Mouse (Mus musculus) hindbrain, postnatal 0 days (tissue): ENCODE results near the gene Inpp5a. TPM values are rescaled to one million over a fixed set of nuclear protein-coding genes. Genes with fewer than 3 reads are reported as not detected.
A peak's percentile ranks its signal among the peaks of the same experiment; 100 is the strongest.

Experiments
- ATAC-seq: fragments of 200-750 bp; cut with Nextera tagmentation; 2 replicates; pipeline ENCODE4 v1.8.0; 2017; ENCODE audit warnings: mild to moderate bottlenecking, moderate TSS enrichment, moderate library complexity
- DNase-seq: peaks from one replicate; pipeline ENCODE4 v3.0.0-alpha.2; 2015; ENCODE audit warnings: low spot score
- H3K27ac ChIP-seq: fragments of 300-500 bp; sonication (generic); 2 replicates; pipeline ENCODE4 v1.5.1; 2014; ENCODE audit warnings: mild to moderate bottlenecking
- H3K27me3 ChIP-seq: fragments of 300-500 bp; sonication (generic); 2 replicates; pipeline ENCODE4 v1.6.1; 2014; ENCODE audit warnings: low read length, mixed read lengths; ENCODE audit not compliant: insufficient read depth
- H3K36me3 ChIP-seq: fragments of 300-500 bp; sonication (generic); 2 replicates; pipeline ENCODE4 v1.6.1; 2014; ENCODE audit warnings: low read length, mixed read lengths; ENCODE audit not compliant: insufficient read depth
- H3K4me1 ChIP-seq: fragments of 300-500 bp; sonication (generic); 2 replicates; pipeline ENCODE4 v1.6.1; 2014; ENCODE audit warnings: antibody characterized with exemption, low read length, mixed read lengths; ENCODE audit not compliant: insufficient read depth
- H3K4me2 ChIP-seq: fragments of 300-500 bp; sonication (generic); 2 replicates; pipeline ENCODE4 v1.6.1; 2014; ENCODE audit warnings: low read depth, mild to moderate bottlenecking, low read length, moderate library complexity, mixed read lengths
- H3K4me3 ChIP-seq: fragments of 300-500 bp; sonication (generic); 2 replicates; pipeline ENCODE4 v1.5.1; 2014; ENCODE audit warnings: low read length
- H3K9ac ChIP-seq: fragments of 300-500 bp; sonication (generic); replicated peaks from 2 replicates; pipeline ENCODE4 v1.6.1; 2014; ENCODE audit warnings: mild to moderate bottlenecking, low read length, moderate library complexity, mixed read lengths
- H3K9me3 ChIP-seq: fragments of 300-500 bp; sonication (generic); 2 replicates; pipeline ENCODE4 v1.6.1; 2016; ENCODE audit warnings: low read length, mixed read lengths
- CTCF ChIP-seq: IDR thresholded peaks from 2 replicates; pipeline ENCODE4 v1.5.1; 2016; ENCODE audit warnings: antibody characterized with exemption, control low read depth, low read depth
- WGBS: fragments of 180-500 bp; shearing (Covaris S2); extraction: QIAGEN DNeasy Blood & Tissue Kit; methylation state at CpG from one replicate; pipeline ENCODE4 v1.1.7; 2014; 5-methylcytosine and 5-hydroxymethylcytosine counted together
- polyA plus RNA-seq: library from polyadenylated mRNA; unstranded; fragments of >200 nt; fragmentation: Nextera tagmentation; extraction: Ambion mirVana; gene quantifications from 2 replicates; pipeline ENCODE4 v1.2.1, GENCODE M21; 2015
- total RNA-seq: library from RNA; depleted of rRNA; stranded (reverse); fragments of >200 nt; gene quantifications from 2 replicates; pipeline ENCODE4 v1.2.3, GENCODE M21; 2014

Inpp5a gene
- total and polyA plus RNA-seq, 2 experiments from 2014 or later = 16.6 to 23.6 TPM

DNA sequence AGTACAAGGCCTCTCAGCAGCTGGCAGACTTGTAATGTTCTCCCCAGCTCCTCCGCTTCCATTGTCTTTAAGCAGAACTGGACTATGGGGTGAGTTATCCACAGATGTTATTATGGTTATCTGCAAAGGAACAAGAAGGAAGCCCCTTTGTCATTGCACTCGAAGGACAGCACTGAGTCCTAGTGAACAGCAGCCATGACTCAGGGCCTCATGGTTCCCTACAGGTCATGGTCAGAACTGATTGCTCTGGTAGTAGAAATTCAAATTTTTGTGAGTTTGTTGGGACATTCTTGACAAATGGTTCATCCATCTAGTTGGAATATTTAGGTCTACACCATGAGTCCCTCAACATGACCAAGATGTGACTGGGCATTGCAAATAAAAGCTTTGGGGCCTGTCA lies 81.6 kb downstream of the Inpp5a start:
- Histone ChIP-seq H3K4me3 (no peak overlapping the region), H3K9me3 (no peaks in the 10 kb centered on the region), H3K9ac (no peak overlapping the region), H3K27ac (no peak overlapping the region), H3K4me2 (no peak overlapping the region), H3K36me3 (no peaks in the 10 kb centered on the region), H3K4me1 (peaks cover 22% of the 10 kb centered on the region), H3K27me3 (no peaks in the 10 kb centered on the region)
- no peak for DNase-seq
- peak; percentile 5; the same call in 1 of the 2 replicates for TF ChIP-seq CTCF
- no peak for ATAC-seq
- WGBS = 87% methylated on average over 2 of the region's 2 CpGs

DNA sequence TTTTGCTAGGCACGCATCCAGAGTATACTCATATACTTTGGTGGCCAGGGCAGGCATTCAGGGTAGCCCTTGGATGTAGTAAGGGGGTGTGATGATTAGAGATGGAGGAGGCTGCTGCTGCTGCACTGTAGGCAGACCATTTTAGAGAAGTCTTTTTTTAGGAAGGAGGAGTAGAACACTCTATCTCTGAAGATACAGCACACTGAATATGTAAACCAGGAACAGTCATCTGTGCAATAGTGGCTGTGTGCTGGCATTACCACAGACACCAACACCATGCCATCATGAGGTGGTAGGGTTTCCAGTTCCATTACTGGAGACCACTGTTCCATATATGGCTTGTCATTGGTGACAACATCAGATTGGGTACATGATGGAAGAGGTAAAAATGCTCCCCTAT lies 83.1 kb downstream of the Inpp5a start:
- WGBS = 55% methylated on average over 1 of the region's 1 CpGs

DNA sequence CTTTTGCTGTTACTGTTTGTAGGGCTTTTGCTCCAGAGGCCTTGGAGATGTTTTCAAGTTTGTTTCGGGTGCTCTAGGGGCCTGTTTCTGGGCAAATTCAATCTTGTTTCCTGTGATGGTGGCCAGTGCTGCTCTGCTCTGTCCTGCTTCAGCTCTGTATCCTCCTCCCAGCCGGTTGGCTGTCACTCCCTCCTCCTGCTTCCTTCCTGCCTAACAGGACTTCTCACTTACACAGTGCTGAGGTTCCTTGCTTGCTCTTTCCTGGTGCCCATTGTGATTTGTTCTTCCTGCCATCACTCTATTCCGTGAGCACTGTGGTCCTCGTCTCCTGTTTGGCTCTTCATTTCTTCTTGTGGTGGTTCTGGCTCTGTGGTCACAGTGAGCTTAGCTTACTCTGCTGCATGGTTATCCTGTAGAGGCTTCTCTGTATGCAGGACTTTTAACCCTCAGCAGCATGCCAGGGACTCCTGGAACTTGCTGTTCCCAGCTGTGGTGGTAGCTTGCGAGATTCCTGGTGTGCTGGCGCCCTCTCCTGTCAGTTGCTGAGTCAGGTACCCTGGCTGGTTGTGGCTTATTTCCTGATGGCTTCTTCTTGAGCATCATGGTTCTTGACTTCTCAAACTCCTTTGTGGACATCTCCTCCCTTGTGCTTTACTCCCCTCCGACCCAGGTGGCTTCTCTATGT lies 84.1 kb downstream of the Inpp5a start:
- Histone ChIP-seq H3K36me3 (no peaks in the 10 kb centered on the region), H3K4me3 (no peak overlapping the region), H3K4me2 (no peak overlapping the region), H3K9me3 (no peaks in the 10 kb centered on the region), H3K9ac (no peak overlapping the region), H3K4me1 (peaks cover 17% of the 10 kb centered on the region), H3K27me3 (no peaks in the 10 kb centered on the region), H3K27ac (no peak overlapping the region)
- TF ChIP-seq CTCF = peak; percentile 94
- peak; percentile 91 for DNase-seq
- WGBS = 33% methylated on average over 7 of the region's 7 CpGs
- peak; percentile 84 for ATAC-seq

More for the DNA sequence above, 83.1 kb downstream of the Inpp5a start:
- H3K9me3 ChIP-seq = no peaks in the 10 kb centered on the region
- DNase-seq (no peak), ATAC-seq (no peak)
- H3K4me3 ChIP-seq = no peak overlapping the region
- no peak overlapping the region for H3K4me2 ChIP-seq
- no peak overlapping the region for H3K27ac ChIP-seq
- no peak for TF ChIP-seq CTCF
- H3K9ac ChIP-seq = no peak overlapping the region
- peaks cover 22% of the 10 kb centered on the region for H3K4me1 ChIP-seq
- H3K27me3 ChIP-seq = no peaks in the 10 kb centered on the region
- H3K36me3 ChIP-seq = no peaks in the 10 kb centered on the region

DNA sequence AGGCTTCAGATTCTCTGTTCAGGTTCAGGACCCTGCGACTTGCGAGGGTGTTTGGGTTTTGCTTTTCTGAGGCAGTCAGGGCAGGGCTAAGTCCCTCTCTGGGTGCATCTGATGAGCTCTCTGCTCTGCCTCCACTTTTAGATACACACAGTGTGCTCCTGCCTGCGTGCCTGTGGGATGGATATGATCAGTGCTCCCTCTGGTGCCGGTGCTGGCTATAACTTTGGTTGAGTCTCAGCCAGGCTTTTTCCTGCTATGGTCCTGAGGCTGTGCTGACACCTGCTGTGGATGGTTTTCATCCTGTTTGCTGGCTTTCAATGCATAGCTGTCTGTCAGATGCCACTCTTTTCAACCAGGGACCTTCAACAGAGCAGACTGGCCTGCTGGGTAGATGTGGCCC lies 87.0 kb downstream of the Inpp5a start:
- DNase-seq = no peak
- WGBS = 56% methylated on average over 4 of the region's 4 CpGs

DNA sequence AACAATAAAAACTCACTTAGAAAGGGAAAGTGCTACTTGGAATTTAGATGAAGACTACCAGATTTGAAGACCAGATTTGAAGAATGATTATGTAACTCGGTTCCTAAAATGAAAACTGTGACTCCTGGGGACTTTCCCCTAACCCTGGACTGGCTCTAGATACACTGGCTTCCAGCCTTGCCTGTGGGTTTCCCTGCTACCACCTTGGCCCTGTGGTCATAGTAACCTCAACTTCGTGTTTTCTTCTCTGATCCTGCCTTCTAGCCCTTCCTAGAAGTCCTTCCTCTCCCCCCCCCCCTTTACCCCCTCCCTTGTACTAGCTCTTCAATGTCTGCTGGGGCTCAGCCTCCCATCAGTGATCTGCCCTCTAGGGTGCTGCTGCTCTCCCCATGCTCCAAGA lies 87.8 kb downstream of the Inpp5a start:
- WGBS = 72% methylated on average over 2 of the region's 2 CpGs
- Histone ChIP-seq H3K4me2 (no peak overlapping the region), H3K4me3 (no peak overlapping the region), H3K27ac (no peak overlapping the region), H3K9ac (no peak overlapping the region), H3K36me3 (no peaks in the 10 kb centered on the region), H3K9me3 (no peaks in the 10 kb centered on the region), H3K4me1 (no peaks in the 10 kb centered on the region), H3K27me3 (no peaks in the 10 kb centered on the region)
- no peak for TF ChIP-seq CTCF
- ATAC-seq = no peak
- no peak for DNase-seq

More for the DNA sequence above, 87.0 kb downstream of the Inpp5a start:
- no peaks in the 10 kb centered on the region for H3K4me1 ChIP-seq
- ATAC-seq = no peak
- H3K27ac ChIP-seq = no peak overlapping the region
- no peaks in the 10 kb centered on the region for H3K9me3 ChIP-seq
- H3K4me2 ChIP-seq = no peak overlapping the region
- H3K4me3 ChIP-seq = no peak overlapping the region
- peak; percentile 55 for TF ChIP-seq CTCF
- no peaks in the 10 kb centered on the region for H3K36me3 ChIP-seq
- H3K27me3 ChIP-seq = no peaks in the 10 kb centered on the region
- no peak overlapping the region for H3K9ac ChIP-seq

DNA sequence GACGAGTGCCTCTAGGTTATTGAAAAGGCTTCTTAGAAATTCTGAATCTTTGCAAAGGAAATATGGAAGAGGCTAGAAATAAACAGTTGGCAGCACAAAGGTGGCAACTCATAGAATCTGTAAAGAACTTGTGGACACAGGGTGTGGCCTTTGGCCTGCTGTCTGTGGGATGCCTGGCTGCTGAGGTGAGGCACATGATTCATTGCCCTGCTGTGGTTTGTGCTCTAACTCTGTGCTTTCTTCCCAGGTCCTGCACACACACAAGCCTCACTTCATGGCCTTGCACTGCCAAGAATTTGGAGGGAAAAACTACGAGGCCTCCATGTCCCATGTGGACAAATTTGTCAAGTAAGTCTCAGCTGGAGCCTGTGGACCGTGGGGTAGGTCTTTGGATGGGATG lies 88.8 kb downstream of the Inpp5a start:
- TF ChIP-seq CTCF = no peak
- Histone ChIP-seq H3K36me3 (no peaks in the 10 kb centered on the region), H3K4me2 (no peak overlapping the region), H3K27me3 (no peaks in the 10 kb centered on the region), H3K27ac (no peak overlapping the region), H3K9ac (no peak overlapping the region), H3K4me1 (no peaks in the 10 kb centered on the region), H3K4me3 (no peak overlapping the region), H3K9me3 (no peaks in the 10 kb centered on the region)
- ATAC-seq (no peak), DNase-seq (no peak)
- 84% methylated on average over 3 of the region's 3 CpGs for WGBS

DNA sequence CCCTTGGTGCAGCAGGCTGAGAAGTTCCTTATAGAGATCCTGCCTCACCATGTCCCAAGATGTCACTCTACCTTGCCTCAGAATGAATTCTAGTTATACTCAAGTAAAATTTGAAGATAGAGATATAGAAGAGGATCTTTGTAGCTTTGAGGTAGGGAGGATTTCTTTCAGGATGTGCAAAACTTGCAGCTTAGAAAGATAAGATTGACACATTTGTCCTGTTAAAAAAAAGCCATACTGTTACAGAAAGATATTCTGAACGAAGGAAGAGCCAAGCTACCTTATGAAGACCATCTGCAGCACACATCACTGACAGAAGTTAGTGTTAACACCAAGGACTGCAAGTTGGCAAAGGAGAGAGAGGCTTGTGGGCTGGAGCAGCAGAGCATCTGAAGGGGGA lies 90.2 kb downstream of the Inpp5a start:
- H3K27ac ChIP-seq = no peak overlapping the region
- no peak overlapping the region for H3K9ac ChIP-seq
- H3K4me1 ChIP-seq = no peaks in the 10 kb centered on the region
- no peaks in the 10 kb centered on the region for H3K27me3 ChIP-seq
- H3K4me2 ChIP-seq = no peak overlapping the region
- no peaks in the 10 kb centered on the region for H3K9me3 ChIP-seq
- WGBS = 80% methylated on average over 1 of the region's 1 CpGs
- no peak for ATAC-seq
- H3K36me3 ChIP-seq = no peaks in the 10 kb centered on the region
- DNase-seq = no peak
- no peak for TF ChIP-seq CTCF
- no peak overlapping the region for H3K4me3 ChIP-seq
